Mouse (Mus musculus) heart, adult 8-10 months (tissue): Measurements from ENCODE around the gene Trpm8. TPM values are rescaled to one million over a fixed set of nuclear protein-coding genes. Genes with fewer than 3 reads are reported as not detected.

Source experiments
- DNase-seq: peaks from one replicate; pipeline ENCODE4 v3.0.0; 2022; ENCODE audit warnings: low spot score
- total RNA-seq, 4 experiments: library from RNA; stranded (reverse); gene quantifications; 2 replicates each; pipeline ENCODE4 v1.2.4; 2022

Gene Trpm8
- total RNA-seq, 4 experiments from 2014 or later, result not detected

DNA sequence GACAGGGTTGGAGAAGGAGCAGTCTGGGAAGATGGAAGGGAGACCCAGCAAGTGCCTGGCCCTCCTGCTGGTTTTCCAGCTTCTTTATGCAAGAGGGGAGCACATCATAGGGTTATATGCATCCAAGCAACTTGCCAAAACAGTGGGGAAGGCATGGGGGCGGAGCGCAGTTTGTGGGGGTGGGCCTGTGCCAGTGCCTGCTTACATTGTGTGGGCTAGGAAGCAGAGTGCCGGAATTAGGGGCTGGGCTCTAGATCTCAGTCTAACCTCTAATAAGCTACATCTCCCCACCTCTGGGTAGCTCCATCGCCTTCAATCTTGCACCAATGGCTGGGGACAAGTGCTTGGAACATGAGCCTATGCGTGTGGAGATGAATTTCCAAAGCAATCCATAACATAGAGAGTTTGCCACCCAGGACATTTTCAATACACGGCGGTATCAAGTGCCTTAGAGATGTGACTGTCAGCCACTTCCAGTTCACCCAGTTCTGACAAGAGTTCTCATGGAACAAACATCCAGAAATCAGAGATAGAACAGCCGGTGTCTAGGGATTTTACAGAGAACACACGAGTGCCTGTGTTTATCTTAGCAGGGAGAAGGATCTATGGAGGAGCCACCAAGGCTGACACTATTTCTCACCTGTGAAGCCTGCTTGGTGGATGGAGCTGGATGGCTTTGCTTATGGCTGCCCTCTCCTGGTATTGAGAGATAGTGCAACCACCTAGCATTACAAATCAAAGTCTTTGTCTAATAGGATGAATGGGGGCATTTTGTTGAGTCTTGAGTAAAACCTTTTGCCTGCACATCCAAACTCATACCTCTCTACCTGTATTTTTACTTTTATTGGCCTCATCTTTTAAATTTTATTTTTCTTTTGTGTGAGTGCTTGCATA lies 23.9 kb downstream of the Trpm8 start:
- DNase-seq, result no peak

DNA sequence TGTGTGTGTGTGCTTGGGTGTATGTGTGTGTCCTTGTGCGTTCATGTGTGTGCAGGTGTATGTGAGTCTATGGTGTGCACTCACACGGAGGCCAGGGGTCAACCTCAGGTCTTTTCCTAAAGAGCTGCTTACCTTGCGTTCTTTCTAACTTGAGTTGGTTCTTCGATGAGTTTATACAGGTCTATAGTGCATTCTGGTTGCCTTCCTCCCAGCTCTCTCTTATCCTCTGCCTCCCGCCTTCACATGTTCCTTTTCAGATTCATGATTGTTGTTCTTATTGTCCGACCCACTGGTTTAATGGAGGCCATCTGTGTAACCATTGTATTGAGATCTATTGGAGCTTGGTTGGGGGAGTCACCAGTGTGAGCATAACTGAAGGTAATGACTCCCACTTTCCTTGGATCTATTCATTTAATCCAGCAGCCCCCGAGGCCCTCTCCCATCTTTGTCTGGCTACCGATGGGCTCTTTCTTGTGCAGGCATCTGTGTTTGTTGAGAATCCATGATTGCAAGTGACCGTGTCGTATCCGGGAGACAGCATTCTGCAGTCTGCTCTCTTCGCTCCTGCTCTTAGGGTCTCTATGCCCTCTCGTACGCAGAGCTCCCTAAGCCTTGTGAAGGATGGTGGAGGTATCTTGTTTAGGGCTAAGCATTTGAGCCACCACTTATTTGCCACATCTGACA lies 24.7 kb downstream of the Trpm8 start:
- no peak for DNase-seq

DNA sequence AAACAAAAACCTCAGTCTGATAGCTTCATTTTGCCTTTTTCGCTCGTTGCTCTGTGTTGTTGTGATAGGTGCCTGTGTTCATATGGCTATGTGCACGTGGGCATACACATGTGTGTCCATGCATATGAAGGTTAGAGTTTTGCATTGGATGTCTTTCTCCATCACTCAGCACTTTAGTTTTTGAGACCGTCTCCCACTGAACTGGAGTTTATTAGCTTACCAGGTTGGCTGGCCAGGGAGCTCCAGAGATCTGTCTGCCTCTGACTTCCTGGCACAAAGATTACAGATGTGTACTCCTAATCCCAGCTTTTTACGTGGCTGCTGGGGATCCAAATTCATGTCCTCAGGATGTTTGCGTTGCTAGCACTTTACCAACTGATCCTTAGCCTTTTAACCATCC lies 26.3 kb downstream of the Trpm8 start:
- no peak for DNase-seq

DNA sequence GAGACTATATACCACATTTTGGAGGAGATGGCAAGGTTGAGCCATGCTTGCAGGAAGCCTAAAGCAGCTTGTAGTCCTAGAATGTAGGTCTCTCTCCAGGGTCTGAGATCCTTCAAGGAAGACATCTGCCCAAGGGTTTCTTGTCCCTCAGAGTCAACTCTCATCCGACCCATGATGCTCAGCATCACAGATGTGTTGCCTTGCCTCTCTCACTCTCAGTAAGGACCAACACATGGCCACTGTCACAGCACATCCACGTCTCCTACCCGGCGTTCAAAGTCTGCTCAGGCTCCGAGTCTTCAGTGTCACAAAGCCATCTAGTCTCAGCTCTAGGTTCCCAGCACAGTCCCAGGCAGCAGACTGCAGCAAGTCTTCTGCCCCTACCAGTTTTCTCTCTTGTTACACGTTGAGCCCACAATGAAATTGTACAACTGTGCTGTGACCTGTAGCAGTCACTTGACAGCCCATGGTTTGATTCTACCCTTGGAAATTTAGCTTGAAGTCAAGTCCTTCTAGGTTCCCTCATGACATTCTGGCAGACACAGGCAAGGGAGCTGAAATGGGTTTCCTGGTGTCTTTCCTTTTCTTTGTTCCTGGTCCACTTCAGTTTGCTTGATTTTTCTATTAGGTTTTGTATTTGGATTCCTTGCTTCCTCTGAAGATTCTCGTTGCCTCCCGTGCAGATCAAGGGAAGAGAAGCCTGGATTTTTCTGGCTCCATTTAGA lies 27.0 kb downstream of the Trpm8 start:
- DNase-seq, result no peak

DNA sequence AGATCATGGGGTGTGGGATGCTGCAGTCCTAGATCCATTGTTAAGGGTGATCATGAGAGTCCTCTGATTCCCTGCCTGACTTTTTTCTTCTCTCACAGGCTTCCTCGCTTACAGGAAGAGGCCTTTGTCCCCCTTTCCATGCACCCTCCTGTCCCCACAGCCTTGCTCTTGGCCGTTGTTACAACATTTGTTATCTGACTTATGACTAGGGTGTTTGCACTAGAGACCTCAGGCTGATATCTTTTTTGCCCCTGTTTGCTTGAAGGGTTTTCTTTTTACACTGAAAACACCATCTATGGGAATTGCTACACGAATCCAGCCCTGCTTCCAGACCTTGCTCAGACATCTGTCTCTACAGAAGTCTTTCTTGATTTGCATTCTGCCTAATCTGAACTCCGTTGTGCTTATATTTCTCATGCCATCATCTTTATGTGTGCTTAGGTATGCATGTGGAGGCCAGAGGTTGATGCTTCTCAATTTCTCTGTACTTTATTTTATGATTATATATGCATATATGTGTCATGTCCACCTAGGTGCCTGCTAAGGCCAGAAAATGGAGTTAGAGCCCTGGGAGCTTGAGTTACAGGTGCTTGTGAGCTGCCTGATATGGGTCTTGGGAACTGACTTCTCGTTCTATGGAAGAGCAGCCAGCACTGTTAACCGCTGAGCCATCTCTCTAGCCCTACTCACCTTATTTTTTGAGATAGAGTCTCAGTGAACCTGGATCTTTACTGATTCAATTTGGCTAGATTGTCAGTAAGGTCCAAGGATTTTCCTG lies 27.7 kb downstream of the Trpm8 start:
- no peak for DNase-seq

DNA sequence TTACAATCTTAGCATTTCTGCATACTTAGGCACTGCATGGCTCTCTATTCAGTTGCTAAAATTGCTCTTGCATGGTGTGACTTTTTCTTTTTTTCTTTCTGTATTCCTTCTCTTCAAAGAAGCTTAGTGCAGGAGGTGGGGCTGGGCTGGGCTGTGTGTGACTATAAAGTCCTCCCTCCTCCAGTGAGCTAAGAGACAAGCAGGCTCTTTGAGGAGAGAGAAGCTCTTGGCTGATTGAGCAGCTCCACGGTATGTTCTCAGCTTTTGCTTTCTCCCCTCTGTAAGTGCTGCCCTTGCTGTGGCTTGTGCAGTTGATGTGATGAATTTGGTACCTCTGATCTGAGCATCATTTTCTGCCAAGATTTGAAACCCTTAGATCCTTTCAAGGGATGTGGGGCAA lies 29.1 kb downstream of the Trpm8 start:
- DNase-seq, result no peak

DNA sequence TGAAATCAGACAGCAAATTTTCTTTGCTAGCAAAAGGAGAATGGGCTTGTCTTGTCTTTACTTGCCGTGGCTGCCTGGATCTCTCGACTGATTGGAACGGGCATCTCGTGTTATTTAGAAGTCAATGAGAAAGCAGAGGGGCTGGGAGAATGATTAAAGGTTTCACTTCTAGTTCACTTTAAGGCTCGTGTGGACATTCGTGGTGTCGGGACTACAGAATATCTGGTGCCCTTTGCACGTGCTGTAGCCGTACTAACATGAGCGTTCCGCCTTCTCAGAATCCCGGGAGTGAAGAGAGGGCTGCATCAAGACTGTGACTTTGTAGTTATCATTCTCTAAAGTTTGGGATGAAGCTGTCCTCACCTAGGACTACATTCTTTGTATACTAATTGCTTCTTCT lies 29.7 kb downstream of the Trpm8 start:
- no peak for DNase-seq

DNA sequence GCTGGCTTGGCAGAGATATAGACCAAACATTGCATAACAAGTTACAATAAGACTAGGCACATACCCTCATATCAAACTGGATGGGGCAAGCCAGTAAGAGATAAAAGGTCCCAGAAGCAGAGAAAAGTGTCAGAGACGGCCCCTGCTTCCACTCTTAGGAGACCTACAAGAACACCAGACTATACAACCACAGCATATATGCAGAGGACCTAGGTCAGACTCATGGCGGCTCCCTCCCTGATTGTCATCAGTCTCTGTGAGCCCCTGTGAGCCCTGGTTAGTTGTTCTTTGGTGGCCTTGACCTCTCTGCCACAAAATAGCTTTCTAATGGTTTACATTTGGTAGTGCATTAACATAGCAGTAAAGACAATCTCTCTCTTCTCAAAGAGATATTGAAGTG lies 31.6 kb downstream of the Trpm8 start:
- no peak for DNase-seq

DNA sequence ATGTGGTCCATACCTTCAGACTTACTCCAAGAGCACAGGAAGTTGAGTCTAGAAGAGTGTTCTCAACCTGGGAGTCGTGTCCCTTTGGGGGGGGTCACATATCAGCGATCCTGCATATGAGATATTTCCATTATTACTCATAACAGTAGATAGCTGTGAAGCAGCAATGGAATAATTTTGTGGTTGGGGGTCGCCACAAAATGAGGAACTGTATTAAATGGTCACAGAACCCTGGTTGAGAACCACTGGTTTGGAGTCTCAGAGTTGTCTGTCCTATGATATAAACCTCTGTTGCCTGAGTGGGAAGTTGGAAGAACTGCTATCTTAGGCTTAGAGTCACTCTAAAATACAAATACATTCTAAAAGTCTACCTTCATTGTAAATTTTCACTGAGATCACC lies 32.4 kb downstream of the Trpm8 start:
- no peak for DNase-seq

DNA sequence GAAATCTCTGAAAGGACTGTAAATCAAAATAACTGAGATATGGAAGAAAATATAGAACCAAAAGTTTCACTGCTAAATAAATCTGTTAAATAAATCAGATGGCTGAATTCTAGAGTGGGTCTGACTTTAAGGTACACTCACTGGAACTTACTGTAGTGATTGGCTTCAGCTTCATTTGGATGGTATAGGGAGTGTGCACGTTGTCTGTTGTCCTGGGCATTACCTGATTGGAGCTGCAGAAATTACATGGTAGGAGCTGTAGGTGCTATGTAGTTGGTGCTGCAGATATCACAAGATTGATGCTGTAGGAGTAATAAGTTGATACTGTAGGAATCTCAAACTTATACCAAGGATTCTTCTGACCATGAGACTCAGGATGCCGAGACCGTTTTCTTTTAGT lies 32.9 kb downstream of the Trpm8 start:
- no peak for DNase-seq

DNA sequence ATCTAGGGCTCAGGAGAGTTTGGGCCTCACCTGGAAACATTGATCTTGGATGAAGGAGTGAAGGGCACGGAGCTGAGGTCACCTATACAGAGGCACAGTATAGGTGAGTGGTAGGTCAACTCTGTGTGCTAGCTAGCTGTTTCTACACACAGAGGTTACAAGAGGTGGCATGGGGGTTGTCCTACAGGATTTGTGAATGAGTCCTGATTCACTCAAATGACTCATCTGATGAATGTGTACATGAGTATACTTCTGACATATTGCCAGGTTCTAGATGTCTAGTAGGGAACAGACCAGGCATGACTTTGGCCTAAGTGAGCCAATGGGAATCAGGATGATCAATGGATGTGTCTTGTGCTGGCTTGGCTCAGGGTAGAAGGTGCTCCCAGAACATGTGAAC lies 39.8 kb downstream of the Trpm8 start:
- DNase-seq, result no peak

DNA sequence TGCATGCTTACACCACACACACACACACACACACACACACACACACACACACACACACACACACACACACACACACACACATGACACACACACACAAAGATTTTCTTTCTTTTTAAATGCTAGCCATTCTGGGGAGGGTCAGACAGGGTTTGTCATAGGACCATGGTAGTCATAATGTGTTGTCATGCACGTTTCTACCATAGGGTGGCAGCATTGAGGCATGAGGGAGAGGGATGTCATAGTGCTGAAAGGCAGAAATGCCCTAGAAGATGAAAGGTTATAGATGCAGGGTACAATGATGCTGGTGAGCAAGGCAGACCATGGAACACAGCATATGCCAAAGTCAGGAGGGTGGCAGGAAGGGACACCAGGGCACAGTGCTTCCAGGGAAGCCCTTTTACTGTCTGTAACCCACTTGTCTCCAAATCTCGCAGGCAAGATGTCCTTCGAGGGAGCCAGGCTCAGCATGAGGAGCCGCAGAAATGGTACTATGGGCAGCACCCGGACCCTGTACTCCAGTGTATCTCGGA lies 41.1 kb downstream of the Trpm8 start:
- DNase-seq, result no peak

DNA sequence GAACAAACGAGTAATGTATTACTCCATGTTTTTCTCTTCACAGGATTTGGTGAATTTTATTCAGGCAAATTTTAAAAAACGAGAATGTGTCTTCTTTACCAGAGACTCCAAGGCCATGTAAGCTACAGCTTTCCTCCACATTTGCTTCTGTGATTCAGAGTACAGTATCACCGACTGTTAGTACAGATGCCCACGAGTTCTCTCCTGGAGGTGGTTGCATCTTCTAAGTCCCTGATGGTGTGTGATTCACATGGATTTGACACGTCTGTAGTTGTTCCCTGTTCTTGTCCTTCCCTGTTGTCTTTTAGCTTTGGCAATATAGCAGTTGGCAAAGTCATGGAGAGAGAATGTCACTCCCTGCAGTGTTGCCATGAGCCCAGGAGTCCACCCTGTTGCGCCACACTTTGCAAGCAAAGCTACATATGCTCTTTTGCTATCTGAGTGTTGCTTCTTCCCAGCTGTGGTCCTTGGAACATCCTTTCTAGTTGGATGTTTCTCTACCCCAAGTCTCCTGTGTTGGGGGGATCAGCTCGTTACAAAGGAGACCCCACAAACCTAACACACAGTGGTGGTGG lies 43.4 kb downstream of the Trpm8 start:
- no peak for DNase-seq

DNA sequence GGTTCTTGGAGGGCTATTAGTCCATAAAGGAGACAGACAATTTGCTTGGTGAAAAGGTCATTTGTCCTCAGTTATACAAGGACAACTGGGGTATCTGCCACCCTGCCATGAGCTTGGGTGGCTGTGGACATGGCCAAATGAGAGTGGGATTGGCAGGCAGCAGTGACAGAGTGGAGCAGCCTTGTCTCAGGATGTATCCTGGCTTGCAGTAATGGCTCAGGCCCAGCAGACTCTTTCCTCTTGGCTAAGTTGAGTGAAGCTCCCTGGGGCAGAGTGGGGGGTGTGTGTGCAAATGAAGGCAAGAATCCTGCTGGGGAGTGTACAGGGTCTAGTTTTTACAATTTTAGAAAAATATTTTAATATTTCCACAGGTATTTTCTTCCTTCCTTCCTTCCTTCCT lies 44.7 kb downstream of the Trpm8 start:
- no peak for DNase-seq

DNA sequence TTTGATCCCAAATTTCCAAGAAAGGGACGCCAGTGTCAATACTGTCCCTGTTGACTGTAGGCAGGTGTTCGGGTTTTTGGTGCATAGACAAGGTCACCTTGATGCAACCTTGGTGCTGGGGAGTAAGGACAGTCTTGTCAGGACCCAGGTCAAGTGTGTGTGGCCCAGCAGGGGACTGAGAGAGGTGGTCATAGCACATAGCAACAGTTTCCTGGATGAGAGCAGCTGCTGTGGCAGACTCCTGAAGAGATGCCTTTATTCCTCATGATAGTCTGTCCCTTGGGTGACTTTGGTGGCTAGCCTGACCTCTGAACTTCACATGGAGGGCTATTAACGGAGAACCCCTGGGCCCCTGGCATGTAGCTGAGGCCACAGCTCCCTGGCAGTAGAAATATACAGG lies 45.6 kb downstream of the Trpm8 start:
- DNase-seq, result no peak

DNA sequence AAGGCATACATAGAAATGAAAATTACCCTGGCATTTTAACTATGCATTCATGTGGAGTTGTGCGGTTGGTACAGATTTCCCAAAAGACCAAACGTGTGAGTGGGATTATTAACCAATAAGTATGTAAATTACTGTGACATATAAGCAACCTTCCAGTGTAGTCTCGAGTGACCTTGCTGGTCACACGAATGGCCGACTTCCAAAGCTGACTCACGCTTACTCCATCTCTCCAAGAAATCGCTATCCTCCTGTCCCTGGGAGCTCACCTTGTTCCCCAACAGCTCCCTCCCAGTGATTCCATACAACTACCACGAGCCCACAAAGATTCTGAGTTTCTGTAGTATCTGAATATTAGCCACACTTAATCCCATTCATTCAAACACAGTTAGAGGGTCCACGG lies 62.0 kb downstream of the Trpm8 start:
- no peak for DNase-seq

DNA sequence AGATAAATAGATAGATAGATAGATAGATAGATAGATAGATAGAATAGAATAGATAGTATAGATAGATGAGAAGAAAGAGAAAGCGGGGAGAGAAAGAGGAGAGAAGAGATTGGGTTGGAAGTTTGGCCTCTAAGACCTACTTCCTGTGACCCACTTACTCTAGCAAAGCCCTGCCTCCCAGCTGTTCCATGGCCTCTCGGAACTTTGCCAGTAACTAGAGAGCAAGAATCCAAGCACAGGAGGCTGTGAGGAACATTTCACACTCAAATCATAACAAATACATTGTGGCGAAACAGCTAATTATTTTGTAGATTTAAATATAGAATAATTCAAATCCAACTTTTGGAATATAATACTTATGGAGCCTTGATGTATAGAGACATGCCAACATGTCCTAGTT lies 65.2 kb downstream of the Trpm8 start:
- DNase-seq, result no peak

DNA sequence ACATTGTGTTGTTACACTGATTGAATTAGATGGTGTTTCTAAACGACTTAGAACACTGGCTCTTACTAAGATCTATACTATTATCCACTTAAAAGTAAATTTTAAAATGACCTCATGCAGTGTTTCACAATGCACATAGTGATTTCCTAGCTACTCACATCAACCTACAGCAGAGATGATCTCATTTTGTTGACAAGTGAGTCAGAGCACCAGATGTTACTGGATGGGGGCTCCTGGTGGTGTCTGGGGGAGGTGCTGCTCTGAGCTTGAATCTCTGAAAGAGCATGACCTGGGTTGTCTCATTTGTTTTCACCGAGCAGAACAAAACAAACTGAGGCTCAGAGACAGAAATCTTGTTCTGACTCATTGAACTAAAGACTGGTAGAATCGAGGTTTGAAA lies 68.1 kb downstream of the Trpm8 start:
- no peak for DNase-seq

DNA sequence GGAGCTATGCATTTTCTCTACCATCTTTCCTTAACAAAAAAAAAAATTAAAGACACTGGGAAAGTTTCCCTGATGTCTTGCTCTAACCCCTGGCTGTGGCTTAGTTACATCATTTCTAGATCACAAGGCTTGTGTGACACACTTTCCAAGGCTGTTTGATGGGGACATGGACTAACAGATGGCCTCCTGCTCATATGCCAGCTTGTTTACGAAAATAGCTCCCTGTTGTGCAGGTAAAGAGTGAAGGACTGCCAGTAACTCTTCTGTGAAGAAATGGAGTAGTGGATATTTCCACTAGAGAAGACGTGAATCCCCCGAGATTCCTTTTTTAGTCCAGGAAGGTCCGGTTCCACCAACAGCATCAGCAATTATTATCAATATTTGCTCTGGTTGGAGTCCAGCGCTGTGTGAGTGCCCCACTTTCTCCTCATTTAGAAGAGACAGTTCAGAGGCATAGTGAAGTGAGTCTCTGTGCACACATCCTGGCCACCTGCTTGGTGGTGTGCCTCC lies 71.1 kb downstream of the Trpm8 start:
- DNase-seq, result no peak

DNA sequence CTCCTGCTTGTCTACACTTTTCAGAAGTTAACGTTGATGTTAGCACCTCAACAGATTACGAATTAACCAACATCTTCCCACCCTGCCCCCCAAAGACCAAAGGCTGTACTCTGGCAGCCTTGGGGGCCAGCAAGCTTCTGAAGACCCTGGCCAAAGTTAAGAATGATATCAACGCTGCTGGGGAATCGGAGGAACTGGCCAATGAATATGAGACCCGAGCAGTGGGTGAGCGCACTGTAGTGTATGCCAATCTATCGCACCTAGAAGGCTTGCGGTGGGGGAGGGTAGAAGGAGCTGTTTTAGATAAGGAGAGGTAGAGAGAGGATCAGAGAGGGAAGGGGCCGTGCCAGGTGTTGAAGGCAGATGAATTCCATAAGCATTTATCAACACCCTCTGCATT lies 73.3 kb downstream of the Trpm8 start:
- no peak for DNase-seq

DNA sequence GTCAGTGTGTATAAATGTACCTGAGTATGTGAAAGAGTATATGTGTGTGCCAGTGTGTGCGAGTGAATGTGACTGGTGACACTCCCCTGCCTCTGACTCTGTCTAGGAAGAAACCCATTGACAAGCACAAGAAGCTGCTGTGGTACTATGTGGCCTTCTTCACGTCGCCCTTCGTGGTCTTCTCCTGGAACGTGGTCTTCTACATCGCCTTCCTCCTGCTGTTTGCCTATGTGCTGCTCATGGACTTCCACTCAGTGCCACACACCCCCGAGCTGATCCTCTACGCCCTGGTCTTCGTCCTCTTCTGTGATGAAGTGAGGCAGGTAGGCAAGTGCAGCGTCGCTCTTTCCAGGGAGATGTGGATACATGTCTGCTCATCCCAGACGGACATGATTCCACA lies 77.6 kb downstream of the Trpm8 start:
- no peak for DNase-seq
